Mouse (Mus musculus): Measurements from ENCODE around the gene Mrc1. TPM values are rescaled to one million over a fixed set of nuclear protein-coding genes. Genes with fewer than 3 reads are reported as not detected.

Mrc1 gene
- polyA plus RNA-seq, 1 experiment from 2014 or later = 7.9 TPM

GRCm38 (mm10) chr2:14312505-14313380 lies 83.6 kb downstream of the Mrc1 start:
- DNase-seq (ENCODE audit: low spot score) (no peak), ATAC-seq (replicated peaks; ENCODE audit: low FRiP score, low TSS enrichment, low read depth) (no peak)
- no peak overlapping the region for H3K4me2 ChIP-seq (ENCODE audit: low read length)
- 79% methylated on average over 4 of the region's 4 CpGs for WGBS
- no peaks in the 10 kb centered on the region for H3K27me3 ChIP-seq (replicated peaks; ENCODE audit: control insufficient read depth, insufficient read depth, low read length)
- H3K4me1 ChIP-seq (replicated peaks; ENCODE audit: control insufficient read depth, insufficient read depth, low read length) = no peaks in the 10 kb centered on the region
- H3K9me3 ChIP-seq (ENCODE audit: control insufficient read depth, low read length) = no peaks in the 10 kb centered on the region; the same call in 1 of the 2 replicates
- no peak overlapping the region for H3K9ac ChIP-seq (ENCODE audit: low read length)
- H3K4me3 ChIP-seq (ENCODE audit: low read depth, low read length) = no peak overlapping the region
- H3K27ac ChIP-seq (ENCODE audit: low read depth) = no peak overlapping the region
- no peaks in the 10 kb centered on the region for H3K36me3 ChIP-seq (ENCODE audit: control insufficient read depth, insufficient read depth, low read length)

GRCm38 (mm10) chr2:14315113-14315512 lies 85.9 kb downstream of the Mrc1 start:
- H3K9me3 ChIP-seq (ENCODE audit: control insufficient read depth, low read length) = no peaks in the 10 kb centered on the region; the same call in 1 of the 2 replicates
- no peak overlapping the region for H3K27ac ChIP-seq (ENCODE audit: low read depth)
- WGBS = 48% methylated on average over 3 of the region's 3 CpGs
- no peaks in the 10 kb centered on the region for H3K4me1 ChIP-seq (replicated peaks; ENCODE audit: control insufficient read depth, insufficient read depth, low read length)
- DNase-seq (ENCODE audit: low spot score) = no peak
- H3K27me3 ChIP-seq (replicated peaks; ENCODE audit: control insufficient read depth, insufficient read depth, low read length) = no peaks in the 10 kb centered on the region
- ATAC-seq (replicated peaks; ENCODE audit: low FRiP score, low TSS enrichment, low read depth) = no peak
- H3K36me3 ChIP-seq (ENCODE audit: control insufficient read depth, insufficient read depth, low read length) = no peaks in the 10 kb centered on the region
- no peak overlapping the region for H3K4me3 ChIP-seq (ENCODE audit: low read depth, low read length)
- no peak overlapping the region for H3K9ac ChIP-seq (ENCODE audit: low read length)
- no peak overlapping the region for H3K4me2 ChIP-seq (ENCODE audit: low read length)

DNA sequence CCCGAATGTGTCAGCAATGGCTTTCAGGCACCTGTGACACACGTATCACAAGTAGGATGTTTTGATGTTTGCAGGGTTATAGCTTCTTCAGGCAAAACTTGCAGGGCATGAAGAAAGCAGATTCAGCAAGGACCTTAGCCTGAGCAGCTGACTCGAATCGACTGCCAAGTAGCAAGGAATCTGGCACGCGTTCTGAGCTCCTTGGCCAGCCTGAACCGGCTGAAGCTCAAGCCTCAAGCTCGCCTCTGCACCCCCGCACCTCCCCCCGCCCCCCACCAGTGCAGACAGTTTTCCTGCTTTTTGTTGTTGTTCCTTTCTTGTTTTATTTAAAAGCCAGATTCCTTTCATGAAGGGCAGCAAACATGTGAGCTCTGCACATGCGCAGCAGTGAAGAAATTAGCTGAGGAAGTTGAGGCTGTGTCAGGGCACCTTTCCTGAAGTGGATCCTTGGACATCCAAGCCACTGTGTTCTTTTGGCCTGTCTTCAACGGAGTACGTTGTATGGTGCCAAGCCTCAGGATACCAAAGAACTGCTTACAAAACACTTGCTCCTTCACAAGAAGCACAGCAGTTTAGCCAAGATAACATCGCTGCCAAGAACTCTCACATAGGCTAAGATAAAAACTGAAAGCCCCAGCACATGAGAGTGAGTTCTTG lies 112.6 kb downstream of the Mrc1 start:
- Histone ChIP-seq H3K27me3 (replicated peaks; ENCODE audit: control insufficient read depth, insufficient read depth, low read length) (no peaks in the 10 kb centered on the region), H3K36me3 (ENCODE audit: control insufficient read depth, insufficient read depth, low read length) (no peaks in the 10 kb centered on the region), H3K4me2 (ENCODE audit: low read length) (0 out of 2 replicates have a peak overlapping the region, but pooled peaks have one; percentile 8), H3K9ac (ENCODE audit: low read length) (no peak overlapping the region), H3K27ac (ENCODE audit: low read depth) (no peak overlapping the region), H3K9me3 (ENCODE audit: control insufficient read depth, low read length) (no peaks in the 10 kb centered on the region), H3K4me1 (replicated peaks; ENCODE audit: control insufficient read depth, insufficient read depth, low read length) (peaks cover 4% of the 10 kb centered on the region; the same call in 1 of the 2 replicates), H3K4me3 (ENCODE audit: low read depth, low read length) (no peak overlapping the region)
- ATAC-seq (replicated peaks; ENCODE audit: low FRiP score, low TSS enrichment, low read depth) (no peak), DNase-seq (ENCODE audit: low spot score) (peak; percentile 57)
- 55% methylated on average over 14 of the region's 14 CpGs for WGBS

- Histone ChIP-seq H3K4me3 (ENCODE audit: low read depth, low read length) (no peak overlapping the region), H3K27ac (ENCODE audit: low read depth) (no peak overlapping the region), H3K9ac (ENCODE audit: low read length) (no peak overlapping the region), H3K36me3 (ENCODE audit: control insufficient read depth, insufficient read depth, low read length) (no peaks in the 10 kb centered on the region), H3K4me2 (ENCODE audit: low read length) (no peak overlapping the region), H3K27me3 (replicated peaks; ENCODE audit: control insufficient read depth, insufficient read depth, low read length) (no peaks in the 10 kb centered on the region), H3K9me3 (ENCODE audit: control insufficient read depth, low read length) (no peaks in the 10 kb centered on the region), H3K4me1 (replicated peaks; ENCODE audit: control insufficient read depth, insufficient read depth, low read length) (peaks cover 4% of the 10 kb centered on the region; the same call in 1 of the 2 replicates)
- DNase-seq (ENCODE audit: low spot score) (no peak), ATAC-seq (replicated peaks; ENCODE audit: low FRiP score, low TSS enrichment, low read depth) (no peak)
- WGBS = 89% methylated on average over 8 of the region's 8 CpGs
These were observed 113.2 kb downstream of the Mrc1 start for GRCm38 (mm10) chr2:14342309-14342839.

MicroRNA genes within 50 kb of the gene (microRNA counts, 519-probe panel; counts per million panel counts)
- microRNA mmu-miR-511 = not detected

Small RNAs within 50 kb of the gene (microRNA-seq; reads per million reads assigned to microRNA genes)
- gene Mir511 = 6.1 reads per million, percentile 35 among the genes with 10 or more reads in this experiment

Other genes with a start within 250 kb of the Mrc1 start
- 125 and 135 TPM in 2 replicates for gene Hacd1, start 173.3 kb upstream of the Mrc1 start, polyA plus RNA-seq (2014; fragmentation: Nextera tagmentation; extraction: Ambion mirVana)
- gene Stam, start 155.3 kb upstream of the Mrc1 start, polyA plus RNA-seq (2014; fragmentation: Nextera tagmentation; extraction: Ambion mirVana) = 68.4 and 71.8 TPM in 2 replicates
- 3.2 and 4.5 TPM in 2 replicates for gene Tmem236, start 54.9 kb upstream of the Mrc1 start, polyA plus RNA-seq (2014; fragmentation: Nextera tagmentation; extraction: Ambion mirVana)
- gene Slc39a12, start 158.9 kb downstream of the Mrc1 start, polyA plus RNA-seq (2014; fragmentation: Nextera tagmentation; extraction: Ambion mirVana) = 0.07 TPM in 1 of 2 replicates, not detected in the other